Mouse (Mus musculus) v-Abl transformed pro-B cells (cell line): ENCODE measurements at regions not wholly inside any gene's neighbourhood (a gene's known extent, or its start where the extent isn't known, plus 50 kb on each side); places are given as distances from the start of the nearest gene placed in this dataset.

ENCODE experiments used
- in situ Hi-C, 2 experiments: fragments of 400-800 bp; cut with MboI; formaldehyde crosslinking; loops; one replicate each; pipeline ENCODE4 v1.15.1; 2025; ENCODE audit not compliant: unreplicated experiment in 2 of 2

GRCm38 (mm10) chr10:126169874-126170163, 203.9 kb downstream of the Lrig3 start:
- in situ Hi-C loops: no loop called here

GRCm38 (mm10) chr10:126176759-126177473, 210.9 kb downstream of the Lrig3 start:
- in situ Hi-C loops: no loop called here

DNA sequence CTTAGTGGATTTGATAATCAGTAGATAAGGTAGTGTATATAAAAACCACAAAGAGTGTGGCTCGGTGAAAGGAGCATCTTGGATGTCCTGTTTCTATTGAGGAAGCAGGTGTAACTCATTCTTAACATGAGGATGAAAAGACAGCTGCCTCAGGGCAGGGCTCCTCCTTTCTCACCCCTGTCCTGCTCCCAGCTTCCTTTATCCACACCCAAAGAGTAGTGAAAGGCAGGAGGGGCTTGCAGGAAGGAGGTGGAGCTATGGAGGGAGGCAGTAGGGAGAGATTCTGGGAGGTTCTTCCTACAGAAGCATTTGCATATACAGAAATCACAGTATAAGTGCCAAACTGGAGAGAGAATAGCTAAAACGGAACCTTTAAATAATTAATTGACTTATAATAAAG, 216.4 kb downstream of the Lrig3 start:
- in situ Hi-C loops: no loop called here

DNA sequence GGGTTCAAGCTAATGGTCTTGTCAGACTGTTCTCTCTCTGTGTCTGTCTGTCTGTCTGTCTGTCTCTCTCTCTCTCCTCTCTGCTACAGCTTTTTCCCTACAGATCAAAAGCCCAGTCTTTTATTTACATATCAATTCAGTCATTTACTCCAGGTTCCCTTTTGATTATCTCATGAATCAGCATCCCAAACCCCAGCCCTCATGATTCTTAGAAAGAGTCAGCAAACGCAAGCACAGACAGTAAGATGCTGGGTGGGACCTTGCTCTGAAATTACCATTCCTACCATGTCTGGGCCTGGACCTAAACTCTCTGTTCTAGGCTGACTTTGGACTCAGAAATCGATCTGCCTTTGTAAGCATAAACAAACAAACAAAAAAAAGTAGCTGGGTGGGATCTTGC, 218.0 kb downstream of the Lrig3 start:
- in situ Hi-C loops: no loop called here

- in situ Hi-C loops: no loop called here
Measured at GRCm38 (mm10) chr10:126185410-126185809, 219.4 kb downstream of the Lrig3 start.

DNA sequence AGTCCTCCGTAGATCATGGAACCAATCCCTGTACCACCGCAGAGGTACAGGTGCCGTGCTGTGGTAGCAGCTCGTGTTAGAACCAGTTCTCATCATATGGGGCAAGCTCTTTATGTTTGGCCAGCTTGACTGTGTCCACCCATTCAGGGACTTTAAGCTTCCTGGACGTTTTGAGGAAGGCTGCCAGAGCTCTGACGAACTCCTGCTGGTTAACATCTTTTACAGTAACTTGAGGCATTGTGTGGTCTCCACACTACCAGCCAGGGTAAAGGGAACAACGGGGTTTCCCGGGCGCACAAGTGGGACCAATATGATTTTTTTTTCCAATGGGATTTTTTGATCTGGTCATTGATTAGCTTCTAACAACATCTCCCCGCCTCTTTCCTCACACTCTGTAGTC, 220.1 kb downstream of the Lrig3 start:
- in situ Hi-C loops: no loop called here

DNA sequence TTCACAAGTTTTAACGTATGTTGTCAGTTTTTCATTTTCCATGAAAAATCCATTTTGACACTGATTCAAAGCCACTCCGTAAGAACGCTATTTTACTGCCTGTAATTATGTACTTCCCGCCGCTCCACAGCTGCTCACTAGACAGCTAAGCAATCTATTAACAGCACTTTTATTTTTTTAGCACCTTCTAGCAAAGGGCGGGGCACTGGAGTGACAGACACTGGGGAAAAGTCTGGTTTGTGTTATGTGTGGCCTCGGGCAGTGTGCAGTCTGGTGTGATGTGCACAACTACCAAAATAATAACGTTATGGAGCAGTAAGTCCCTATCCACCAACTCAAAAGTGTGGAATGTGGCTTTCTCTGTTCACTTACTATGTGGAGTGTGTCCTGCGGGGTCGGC, 223.0 kb downstream of the Lrig3 start:
- in situ Hi-C loops: no loop called here
